ENCODE assay signal across 8 mouse cellular contexts in the genomic region with DNA sequence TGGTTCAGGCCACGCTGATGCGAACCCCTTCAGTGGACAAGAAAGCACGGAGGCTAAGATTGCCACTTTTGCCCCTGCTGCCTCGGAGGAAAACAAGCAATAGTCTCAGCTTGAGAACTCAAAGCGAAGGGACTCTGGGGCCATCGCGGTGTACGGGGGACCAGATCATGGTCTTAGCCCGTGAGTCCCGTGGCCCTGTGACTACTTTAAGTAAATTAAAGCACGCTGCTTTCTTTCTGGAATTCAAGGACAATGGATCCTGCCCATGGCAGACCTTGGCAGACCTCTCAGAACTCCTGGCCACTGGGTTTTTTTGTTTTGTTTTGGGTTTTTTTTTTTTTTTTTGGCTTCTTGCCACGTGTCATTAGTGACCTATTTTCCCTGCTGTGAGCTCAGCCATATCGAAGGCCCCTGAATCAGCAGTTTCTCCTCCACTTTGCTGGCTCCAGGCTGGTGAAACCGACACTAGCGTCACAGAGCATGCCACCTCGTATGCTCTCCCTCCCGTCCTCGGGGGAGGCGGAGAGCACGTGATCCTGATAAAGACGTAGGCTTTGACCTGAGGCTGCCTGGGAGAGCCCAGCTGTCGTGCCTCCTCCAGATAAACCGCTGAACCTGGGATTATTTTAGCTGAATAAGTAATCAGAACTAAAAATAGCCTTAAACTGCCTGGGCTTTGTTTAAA.
DNase-seq lines count a peak whose midpoint lies in the region; ATAC-seq and TF ChIP-seq lines count a peak whose summit lies in the region.

No protein-coding gene starts in this region.

- H3K27ac ChIP-seq in hindbrain, embryonic 11.5 days (ENCODE audit: low read depth, low read length) = no peak overlapping the region
- H3K27ac ChIP-seq in testis, adult 2 months (ENCODE audit: control insufficient read depth, insufficient read depth, low read depth, low read length) = peak overlapping the region; percentile 5; the same call in 1 of the 2 replicates

- no peaks in the 10 kb centered on the region for H3K36me3 ChIP-seq in hindbrain, embryonic 11.5 days (ENCODE audit: control insufficient read depth, insufficient read depth, low read length)
- no peaks in the 10 kb centered on the region for H3K36me3 ChIP-seq in testis, adult 2 months (ENCODE audit: control insufficient read depth, insufficient read depth, low read length)

- WGBS in hindbrain, embryonic 11.5 days = 51% methylated on average over 23 of the region's 23 CpGs

- TF ChIP-seq POLR2A in testis, adult 2 months (IDR thresholded peaks at IDR 0.05; ENCODE audit: control insufficient read depth, low read depth, low read length) = no peak

- H3K27me3 ChIP-seq in hindbrain, embryonic 11.5 days (ENCODE audit: control insufficient read depth, insufficient read depth, low read length) = no peaks in the 10 kb centered on the region
- no peaks in the 10 kb centered on the region for H3K27me3 ChIP-seq in testis, adult 2 months (ENCODE audit: control insufficient read depth, insufficient read depth, low read length)

- H3K9me3 ChIP-seq in hindbrain, embryonic 11.5 days (ENCODE audit: control insufficient read depth, low read length) = no peaks in the 10 kb centered on the region

- no peak overlapping the region for H3K4me3 ChIP-seq in hindbrain, embryonic 11.5 days (ENCODE audit: low read depth, low read length)
- H3K4me3 ChIP-seq in testis, adult 2 months (ENCODE audit: control insufficient read depth, low read depth, low read length) = no peak overlapping the region; the same call in 1 of the 2 replicates

- H3K9ac ChIP-seq in hindbrain, embryonic 11.5 days (ENCODE audit: low read depth, low read length) = no peak overlapping the region

- TF ChIP-seq CTCF in testis, adult 2 months (IDR thresholded peaks at IDR 0.05; ENCODE audit: control insufficient read depth, insufficient read depth, insufficient replicate concordance, low read depth, low read length) = no peak

- peak; percentile 77 for ATAC-seq in hindbrain, embryonic 11.5 days (ENCODE audit: low FRiP score)

- peak; percentile 14 for DNase-seq in cerebellum, adult 9-11 months
- no peak for DNase-seq in cerebellum, adult 8-10 months
- peak; percentile 79 to 80 for DNase-seq in adrenal gland, postnatal 36 days
- peak; percentile 27 to 35 for DNase-seq in frontal cortex, postnatal 36 days (ENCODE audit: low spot score in 2 of 2)
- DNase-seq in hindbrain, embryonic 11.5 days (ENCODE audit: low spot score) = peak; percentile 49
- peak; percentile 59 for DNase-seq in layer of hippocampus, adult 9-11 months
- DNase-seq in mesoderm, embryonic 11.5 days (ENCODE audit: low read depth, low spot score) = peak; percentile 53

- H3K4me2 ChIP-seq in hindbrain, embryonic 11.5 days (replicated peaks; ENCODE audit: low read depth, low read length) = no peak overlapping the region

- no peaks in the 10 kb centered on the region for H3K4me1 ChIP-seq in hindbrain, embryonic 11.5 days (replicated peaks; ENCODE audit: control insufficient read depth, insufficient read depth, low read length)
- peaks cover 13% of the 10 kb centered on the region for H3K4me1 ChIP-seq in testis, adult 2 months (ENCODE audit: control insufficient read depth, insufficient read depth, low read length)
